Mouse (Mus musculus): ENCODE data around the gene Tpst2. TPM values are rescaled to one million over a fixed set of nuclear protein-coding genes. Genes with fewer than 3 reads are reported as not detected.

Tpst2 gene
- polyA plus RNA-seq, 1 experiment from 2014 or later = 32.3 TPM

- peak; percentile 71 for DNase-seq (ENCODE audit: low spot score)
- no peak overlapping the region for H3K4me3 ChIP-seq (ENCODE audit: low read depth, low read length)
- H3K36me3 ChIP-seq (ENCODE audit: control insufficient read depth, insufficient read depth, low read length) = no peaks in the 10 kb centered on the region
- no peaks in the 10 kb centered on the region for H3K9me3 ChIP-seq (ENCODE audit: control insufficient read depth, low read length)
- peak overlapping the region; percentile 98 for H3K27ac ChIP-seq (ENCODE audit: low read depth, low read length)
- H3K4me2 ChIP-seq (replicated peaks; ENCODE audit: low read depth, low read length) = no peak overlapping the region
- H3K27me3 ChIP-seq (ENCODE audit: control insufficient read depth, insufficient read depth, low read length) = no peaks in the 10 kb centered on the region
- WGBS = 55% methylated on average over 3 of the region's 3 CpGs
- H3K4me1 ChIP-seq (replicated peaks; ENCODE audit: control insufficient read depth, insufficient read depth, low read length) = peaks cover 18% of the 10 kb centered on the region
- ATAC-seq (ENCODE audit: low FRiP score) = peak; percentile 41
- H3K9ac ChIP-seq (ENCODE audit: low read depth, low read length) = no peak overlapping the region
Observed at GRCm38 (mm10) chr5:112238781-112239482, 37.6 kb upstream of the Tpst2 start.

GRCm38 (mm10) chr5:112240761-112241160 lies 35.7 kb upstream of the Tpst2 start:
- Histone ChIP-seq H3K36me3 (ENCODE audit: control insufficient read depth, insufficient read depth, low read length) (no peaks in the 10 kb centered on the region), H3K4me1 (replicated peaks; ENCODE audit: control insufficient read depth, insufficient read depth, low read length) (peaks cover 18% of the 10 kb centered on the region), H3K9ac (ENCODE audit: low read depth, low read length) (no peak overlapping the region), H3K27ac (ENCODE audit: low read depth, low read length) (no peak overlapping the region), H3K9me3 (ENCODE audit: control insufficient read depth, low read length) (no peaks in the 10 kb centered on the region), H3K4me3 (ENCODE audit: low read depth, low read length) (no peak overlapping the region), H3K4me2 (replicated peaks; ENCODE audit: low read depth, low read length) (no peak overlapping the region), H3K27me3 (ENCODE audit: control insufficient read depth, insufficient read depth, low read length) (no peaks in the 10 kb centered on the region; the same call in 1 of the 2 replicates)
- WGBS = 6% methylated on average over 10 of the region's 10 CpGs
- ATAC-seq (ENCODE audit: low FRiP score) (no peak), DNase-seq (ENCODE audit: low spot score) (peak; percentile 94)

DNA sequence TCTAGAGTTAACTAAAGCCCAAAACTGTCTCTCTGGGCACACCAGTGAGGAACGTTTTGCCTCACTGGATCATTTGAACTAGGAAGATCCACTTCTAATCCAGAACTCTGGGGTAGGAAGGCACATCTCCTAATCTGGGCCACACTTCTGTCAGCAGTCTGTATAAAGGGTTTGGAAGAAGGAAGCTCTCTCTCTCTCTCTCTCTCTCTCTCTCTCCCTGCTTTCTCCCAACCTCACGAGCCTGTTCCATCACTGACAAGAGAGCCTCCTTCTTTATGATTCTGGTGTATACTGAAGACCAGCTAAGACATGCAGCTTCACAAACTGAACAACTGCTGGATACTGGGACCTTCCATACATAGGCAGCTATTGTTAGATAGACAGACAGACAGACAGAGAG lies 34.6 kb upstream of the Tpst2 start:
- no peak for ATAC-seq (ENCODE audit: low FRiP score)
- Histone ChIP-seq H3K27ac (ENCODE audit: low read depth, low read length) (no peak overlapping the region), H3K9me3 (ENCODE audit: control insufficient read depth, low read length) (no peaks in the 10 kb centered on the region), H3K27me3 (ENCODE audit: control insufficient read depth, insufficient read depth, low read length) (no peaks in the 10 kb centered on the region; the same call in 1 of the 2 replicates), H3K4me2 (replicated peaks; ENCODE audit: low read depth, low read length) (no peak overlapping the region), H3K36me3 (ENCODE audit: control insufficient read depth, insufficient read depth, low read length) (no peaks in the 10 kb centered on the region), H3K9ac (ENCODE audit: low read depth, low read length) (no peak overlapping the region), H3K4me3 (ENCODE audit: low read depth, low read length) (no peak overlapping the region), H3K4me1 (replicated peaks; ENCODE audit: control insufficient read depth, insufficient read depth, low read length) (peaks cover 12% of the 10 kb centered on the region)
- no peak for DNase-seq (ENCODE audit: low spot score)
- WGBS = 83% methylated on average over 2 of the region's 2 CpGs

DNA sequence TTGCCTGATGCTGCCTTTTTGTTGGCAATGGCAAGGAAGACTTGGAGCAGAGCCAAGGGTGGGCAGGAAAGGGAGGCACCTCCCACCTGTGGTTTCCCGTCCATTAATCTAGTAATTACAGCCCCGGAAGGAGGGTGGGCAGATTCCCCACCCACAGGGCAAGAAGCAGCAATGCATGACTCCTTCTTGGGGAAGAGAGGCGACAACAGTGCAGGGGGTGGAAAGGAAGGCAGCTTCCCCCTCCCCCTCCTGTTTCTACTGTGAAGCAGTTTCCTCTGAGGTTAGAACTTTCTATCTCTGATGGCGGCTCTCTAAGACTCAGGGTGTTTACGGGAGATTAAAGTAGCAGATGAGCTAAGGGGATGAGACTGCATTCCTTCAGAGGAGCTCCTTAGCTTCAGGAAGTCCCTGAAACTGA lies 34.1 kb upstream of the Tpst2 start:
- Histone ChIP-seq H3K4me3 (ENCODE audit: low read depth, low read length) (no peak overlapping the region), H3K27ac (ENCODE audit: low read depth, low read length) (no peak overlapping the region), H3K36me3 (ENCODE audit: control insufficient read depth, insufficient read depth, low read length) (no peaks in the 10 kb centered on the region), H3K9me3 (ENCODE audit: control insufficient read depth, low read length) (no peaks in the 10 kb centered on the region), H3K4me1 (replicated peaks; ENCODE audit: control insufficient read depth, insufficient read depth, low read length) (peaks cover 10% of the 10 kb centered on the region), H3K9ac (ENCODE audit: low read depth, low read length) (no peak overlapping the region), H3K4me2 (replicated peaks; ENCODE audit: low read depth, low read length) (no peak overlapping the region), H3K27me3 (ENCODE audit: control insufficient read depth, insufficient read depth, low read length) (no peaks in the 10 kb centered on the region; the same call in 1 of the 2 replicates)
- ATAC-seq (ENCODE audit: low FRiP score) (no peak), DNase-seq (ENCODE audit: low spot score) (no peak)
- 73% methylated on average over 5 of the region's 5 CpGs for WGBS

DNA sequence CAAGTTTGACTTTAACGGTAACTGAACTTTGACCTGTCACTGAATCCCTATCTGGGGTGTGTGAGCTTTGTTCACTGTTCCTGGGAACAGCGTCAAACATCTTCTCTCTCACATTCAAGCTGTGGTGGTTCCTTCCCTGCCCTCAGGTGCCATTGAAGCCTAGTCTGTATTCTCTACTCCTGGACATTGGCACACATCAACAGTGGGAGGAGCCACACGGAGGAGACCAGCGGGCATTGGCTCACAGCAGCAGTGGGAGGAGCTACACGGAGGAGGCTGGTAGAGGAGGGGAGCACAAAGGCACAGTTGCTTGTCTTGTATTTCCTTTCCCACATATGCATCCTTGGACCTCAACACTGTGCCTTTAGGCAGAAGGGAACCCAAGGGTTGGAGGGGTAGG lies 33.5 kb upstream of the Tpst2 start:
- ATAC-seq (ENCODE audit: low FRiP score) (no peak), DNase-seq (ENCODE audit: low spot score) (no peak)
- Histone ChIP-seq H3K9ac (ENCODE audit: low read depth, low read length) (no peak overlapping the region), H3K4me3 (ENCODE audit: low read depth, low read length) (no peak overlapping the region), H3K9me3 (ENCODE audit: control insufficient read depth, low read length) (no peaks in the 10 kb centered on the region), H3K4me2 (replicated peaks; ENCODE audit: low read depth, low read length) (no peak overlapping the region), H3K27me3 (ENCODE audit: control insufficient read depth, insufficient read depth, low read length) (no peaks in the 10 kb centered on the region; the same call in 1 of the 2 replicates), H3K36me3 (ENCODE audit: control insufficient read depth, insufficient read depth, low read length) (no peaks in the 10 kb centered on the region), H3K27ac (ENCODE audit: low read depth, low read length) (no peak overlapping the region), H3K4me1 (replicated peaks; ENCODE audit: control insufficient read depth, insufficient read depth, low read length) (peaks cover 9% of the 10 kb centered on the region)
- 58% methylated on average over 5 of the region's 5 CpGs for WGBS

DNA sequence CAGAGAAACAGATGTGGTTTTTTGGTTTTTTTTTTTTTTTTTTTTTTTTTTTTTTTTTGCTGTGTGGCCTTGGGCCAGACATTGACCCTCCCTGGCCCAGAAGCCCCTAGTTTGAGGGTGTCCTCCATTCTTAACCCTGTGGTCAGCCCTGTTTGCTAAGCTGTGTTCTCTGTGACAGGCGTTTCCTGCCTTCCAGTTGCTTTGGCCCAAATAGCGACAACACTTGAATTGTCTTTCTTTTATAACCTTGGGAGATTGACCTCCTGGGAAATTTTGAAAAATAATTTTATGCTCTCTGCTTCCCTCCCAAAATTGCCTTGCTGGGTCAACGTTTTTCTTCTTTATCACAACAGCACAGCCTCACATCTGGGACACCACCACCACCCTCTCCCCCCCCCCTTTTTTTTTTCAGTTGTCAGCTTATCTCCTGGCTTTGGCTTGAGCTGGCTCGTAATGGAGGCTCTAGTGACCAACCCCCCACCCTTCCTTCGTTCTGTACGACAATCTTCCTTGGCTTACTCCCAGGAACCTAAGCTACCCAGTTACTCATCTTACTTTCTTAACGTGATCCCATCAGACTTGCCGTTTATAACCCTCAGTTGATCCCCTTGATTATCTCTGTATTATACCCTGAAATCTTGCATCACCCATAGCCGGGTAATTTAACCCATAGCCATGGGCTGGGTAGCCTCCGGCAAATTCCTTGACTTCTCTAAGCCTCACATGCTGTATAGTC lies 32.8 kb upstream of the Tpst2 start:
- WGBS = 77% methylated on average over 10 of the region's 10 CpGs
- DNase-seq (ENCODE audit: low spot score) (no peak), ATAC-seq (ENCODE audit: low FRiP score) (no peak)
- Histone ChIP-seq H3K27me3 (ENCODE audit: control insufficient read depth, insufficient read depth, low read length) (no peaks in the 10 kb centered on the region; the same call in 1 of the 2 replicates), H3K9me3 (ENCODE audit: control insufficient read depth, low read length) (no peaks in the 10 kb centered on the region), H3K27ac (ENCODE audit: low read depth, low read length) (no peak overlapping the region), H3K4me3 (ENCODE audit: low read depth, low read length) (no peak overlapping the region), H3K9ac (ENCODE audit: low read depth, low read length) (no peak overlapping the region), H3K4me2 (replicated peaks; ENCODE audit: low read depth, low read length) (no peak overlapping the region), H3K36me3 (ENCODE audit: control insufficient read depth, insufficient read depth, low read length) (no peaks in the 10 kb centered on the region), H3K4me1 (replicated peaks; ENCODE audit: control insufficient read depth, insufficient read depth, low read length) (peaks cover 3% of the 10 kb centered on the region; the same call in 1 of the 2 replicates)

DNA sequence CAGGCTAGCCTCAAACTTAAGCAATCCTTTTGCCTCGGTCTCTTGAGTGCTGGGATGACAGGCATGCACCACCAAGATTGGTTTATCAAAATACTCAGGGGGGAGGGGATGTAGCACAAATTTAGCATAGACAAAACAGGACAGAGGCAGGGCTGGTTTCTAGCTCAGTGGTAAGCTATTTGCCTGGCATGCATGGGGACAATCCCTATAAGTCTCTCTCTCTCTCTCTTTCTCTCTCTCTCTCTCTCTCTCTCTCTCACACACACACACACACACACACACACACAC lies 32.3 kb upstream of the Tpst2 start:
- 62% methylated on average over 1 of the region's 1 CpGs for WGBS

DNA sequence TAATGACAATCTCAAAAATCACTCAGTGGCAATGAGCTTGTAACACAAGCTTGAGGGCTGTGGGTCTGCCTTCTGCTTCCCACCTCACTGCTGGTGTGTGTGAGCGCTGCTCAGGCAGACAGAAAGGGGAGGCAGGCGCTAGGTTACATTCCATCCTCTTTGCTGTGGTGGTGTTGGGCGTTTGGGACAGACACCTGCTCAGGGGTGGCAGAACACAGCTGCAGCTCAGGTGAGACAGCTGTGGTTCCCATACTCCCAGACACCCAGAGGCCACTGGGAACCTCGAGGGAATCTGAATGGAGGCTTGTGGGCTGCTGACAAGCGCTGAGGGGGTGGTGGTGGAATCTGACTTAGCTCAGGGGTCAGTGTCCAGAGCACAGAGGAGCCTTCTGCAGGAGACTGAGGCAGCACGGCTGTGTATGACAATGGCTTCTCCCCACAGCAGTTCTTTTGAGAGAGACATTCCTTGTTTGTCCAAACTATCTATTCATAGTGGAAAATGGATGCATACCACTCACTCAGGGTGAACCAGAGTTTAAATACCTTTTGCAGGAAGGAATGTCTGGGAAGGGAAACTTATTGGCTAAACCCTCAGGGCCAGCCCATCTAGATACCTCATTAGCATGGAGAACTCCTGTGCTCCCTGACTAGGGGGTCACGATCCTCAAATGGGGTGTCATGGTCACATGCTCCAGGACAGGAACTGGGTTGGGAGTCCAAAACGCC lies 31.4 kb upstream of the Tpst2 start:
- no peaks in the 10 kb centered on the region; the same call in 1 of the 2 replicates for H3K27me3 ChIP-seq (ENCODE audit: control insufficient read depth, insufficient read depth, low read length)
- no peak overlapping the region for H3K27ac ChIP-seq (ENCODE audit: low read depth, low read length)
- WGBS = 52% methylated on average over 8 of the region's 8 CpGs
- DNase-seq (ENCODE audit: low spot score) (no peak), ATAC-seq (ENCODE audit: low FRiP score) (no peak)
- H3K4me3 ChIP-seq (ENCODE audit: low read depth, low read length) = no peak overlapping the region
- H3K4me2 ChIP-seq (replicated peaks; ENCODE audit: low read depth, low read length) = no peak overlapping the region
- H3K9ac ChIP-seq (ENCODE audit: low read depth, low read length) = no peak overlapping the region
- no peaks in the 10 kb centered on the region for H3K9me3 ChIP-seq (ENCODE audit: control insufficient read depth, low read length)
- H3K36me3 ChIP-seq (ENCODE audit: control insufficient read depth, insufficient read depth, low read length) = no peaks in the 10 kb centered on the region
- no peaks in the 10 kb centered on the region for H3K4me1 ChIP-seq (replicated peaks; ENCODE audit: control insufficient read depth, insufficient read depth, low read length)

More for the DNA sequence above, 32.3 kb upstream of the Tpst2 start:
- Histone ChIP-seq H3K36me3 (ENCODE audit: control insufficient read depth, insufficient read depth, low read length) (no peaks in the 10 kb centered on the region), H3K9ac (ENCODE audit: low read depth, low read length) (no peak overlapping the region), H3K27me3 (ENCODE audit: control insufficient read depth, insufficient read depth, low read length) (no peaks in the 10 kb centered on the region; the same call in 1 of the 2 replicates), H3K4me2 (replicated peaks; ENCODE audit: low read depth, low read length) (no peak overlapping the region), H3K4me1 (replicated peaks; ENCODE audit: control insufficient read depth, insufficient read depth, low read length) (0 out of 2 replicates have a peak, but pooled peaks cover 3% of the 10 kb centered on the region), H3K27ac (ENCODE audit: low read depth, low read length) (no peak overlapping the region), H3K9me3 (ENCODE audit: control insufficient read depth, low read length) (no peaks in the 10 kb centered on the region), H3K4me3 (ENCODE audit: low read depth, low read length) (no peak overlapping the region)
- ATAC-seq (ENCODE audit: low FRiP score) (no peak), DNase-seq (ENCODE audit: low spot score) (no peak)
